Mouse (Mus musculus) Patski (cell line): ENCODE results near the gene Camp. TPM values are rescaled to one million over a fixed set of nuclear protein-coding genes. Genes with fewer than 3 reads are reported as not detected.
"Not testable (repeated sequence)": the region's sequence is repeated elsewhere in the genome, so short reads cannot be mapped to it uniquely, and the experiment has no call there.

Experiments
- ATAC-seq: fragments of 100-300 bp; one replicate; pipeline ENCODE4 v1.8.0; 2021
- CTCF ChIA-PET: fragments of 350-600 bp; sonication (Branson Sonifier 250); formaldehyde crosslinking; loops from one replicate; lab custom pipeline; 2022; ENCODE audit warnings: inconsistent platforms; lab: Charles Lee
- POLR2A ChIA-PET: fragments of 350-600 bp; sonication (Branson Sonifier 250); formaldehyde crosslinking; loops from one replicate; lab custom pipeline; 2022; ENCODE audit warnings: antibody characterized with exemption, inconsistent platforms; lab: Charles Lee
- DNase-seq: peaks from one replicate; pipeline ENCODE4 v3.0.0-alpha.2; 2011; ENCODE audit warnings: low read depth, low spot score
- H3K27me3 ChIP-seq: fragments of 371-371 bp; one replicate; pipeline ENCODE4 v1.5.1; 2021
- CTCF ChIP-seq: fragments of 100-300 bp; IDR thresholded peaks from one replicate; pipeline ENCODE4 v1.5.1; 2021
- in situ Hi-C: fragments of 300-500 bp; cut with MboI; formaldehyde crosslinking; loops from 3 replicates; pipeline ENCODE4 v1.11.1; 2018; ENCODE audit warnings: low pct_unique_long_range_greater_than_20kb, mixed read lengths
- polyA plus RNA-seq: library from polyadenylated mRNA; unstranded; gene quantifications from one replicate; pipeline ENCODE4 v1.2.3, GENCODE M21; 2021

The Camp gene
- polyA plus RNA-seq, 1 experiment from 2014 or later = not detected

- in situ Hi-C loops = no loop called here
- CTCF ChIA-PET = interaction anchor here (1.8 kb wide), 1 partner anchor 16 kb away, joined by 4 read pairs; no protein-coding TSS in a partner anchor
- H3K27me3 ChIP-seq = no peaks in the 10 kb centered on the region
- DNase-seq (no peak), ATAC-seq (no peak)
- POLR2A ChIA-PET = no interaction called here
- no peak for TF ChIP-seq CTCF
These were observed 42.6 kb downstream of the Camp start for GRCm38 (mm10) chr9:109806695-109807293.

- in situ Hi-C loops = no loop called here
- ChIA-PET POLR2A (no interaction called here), CTCF (no interaction called here)
- no peaks in the 10 kb centered on the region for H3K27me3 ChIP-seq
- ATAC-seq = no peak
- no peak for TF ChIP-seq CTCF
- no peak for DNase-seq
These were observed 43.2 kb downstream of the Camp start for GRCm38 (mm10) chr9:109806260-109806659.

GRCm38 (mm10) chr9:109805596-109805995 is 43.8 kb downstream of the Camp start:
- CTCF ChIA-PET = not testable (repeated sequence)

GRCm38 (mm10) chr9:109798051-109798450 is 51.4 kb downstream of the Camp start:
- DNase-seq (no peak), ATAC-seq (peak; percentile 67)
- peak; percentile 61 for TF ChIP-seq CTCF
- ChIA-PET POLR2A (no interaction called here), CTCF (interaction anchor here (1.0 to 1.4 kb wide), 2 partner anchors 13 to 26 kb away, joined by 4 to 5 read pairs; no protein-coding TSS in a partner anchor)
- in situ Hi-C loops = no loop called here
- no peaks in the 10 kb centered on the region for H3K27me3 ChIP-seq

More at GRCm38 (mm10) chr9:109805596-109805995, 43.8 kb downstream of the Camp start:
- in situ Hi-C loops, ATAC-seq, POLR2A ChIA-PET, H3K27me3 ChIP-seq, DNase-seq: not testable (repeated sequence)

Other genes starting within 250 kb of the Camp start
- not detected for gene Fbxw24, start 223.6 kb downstream of the Camp start, polyA plus RNA-seq
- not detected for gene Fbxw25, start 185.0 kb downstream of the Camp start, polyA plus RNA-seq
- gene Fbxw18, start 146.9 kb downstream of the Camp start, polyA plus RNA-seq = not detected
- not detected for gene Fbxw26, start 103.5 kb downstream of the Camp start, polyA plus RNA-seq
- gene Fbxw27, start 58.9 kb downstream of the Camp start, polyA plus RNA-seq = not detected
- not detected for gene Spink8, start 37.3 kb downstream of the Camp start, polyA plus RNA-seq
- gene Nme6, start 16.9 kb downstream of the Camp start, polyA plus RNA-seq = 25.0 TPM
- 16.3 TPM for gene Cdc25a, start 26.0 kb upstream of the Camp start, polyA plus RNA-seq
- gene Map4, start 81.8 kb upstream of the Camp start, polyA plus RNA-seq = 143 TPM